Mouse (Mus musculus) stomach, embryonic 15.5 days (tissue): ENCODE data around the gene Btbd35f16. TPM values are rescaled to one million over a fixed set of nuclear protein-coding genes. Genes with fewer than 3 reads are reported as not detected.
"Not testable (repeated sequence)": the region's sequence is repeated elsewhere in the genome, so short reads cannot be mapped to it uniquely, and the experiment has no call there.

ENCODE experiments used
- ATAC-seq: fragments of 200-750 bp; cut with Nextera tagmentation; 2 replicates; pipeline ENCODE4 v1.8.0; 2017; ENCODE audit warnings: low read depth, moderate number of reproducible peaks, moderate TSS enrichment; ENCODE audit not compliant: insufficient read depth, low FRiP score
- H3K27ac ChIP-seq: fragments of 300-500 bp; sonication (generic); 2 replicates; pipeline ENCODE4 v1.5.1; 2015; ENCODE audit warnings: mild to moderate bottlenecking, inconsistent platforms
- H3K27me3 ChIP-seq: fragments of 300-500 bp; sonication (generic); replicated peaks from 2 replicates; pipeline ENCODE4 v1.6.1; 2015; ENCODE audit warnings: inconsistent platforms
- H3K36me3 ChIP-seq: fragments of 300-500 bp; sonication (generic); 2 replicates; pipeline ENCODE4 v1.6.1; 2015; ENCODE audit warnings: inconsistent platforms
- H3K4me1 ChIP-seq: fragments of 300-500 bp; sonication (generic); 2 replicates; pipeline ENCODE4 v1.6.1; 2015; ENCODE audit warnings: inconsistent platforms
- H3K4me2 ChIP-seq: fragments of 300-500 bp; sonication (generic); 2 replicates; pipeline ENCODE4 v1.6.1; 2015; ENCODE audit warnings: mild to moderate bottlenecking, inconsistent platforms
- H3K4me3 ChIP-seq: fragments of 300-500 bp; sonication (generic); replicated peaks from 2 replicates; pipeline ENCODE4 v1.5.1; 2015; ENCODE audit warnings: inconsistent platforms
- H3K9ac ChIP-seq: fragments of 300-500 bp; sonication (generic); 2 replicates; pipeline ENCODE4 v1.6.1; 2015; ENCODE audit warnings: inconsistent platforms
- H3K9me3 ChIP-seq: fragments of 300-500 bp; sonication (generic); 2 replicates; pipeline ENCODE4 v1.6.1; 2016; ENCODE audit warnings: inconsistent platforms
- WGBS: fragments of 180-500 bp; shearing (Covaris S2); methylation state at CpG from one replicate; pipeline ENCODE4 v1.1.7; 2015; 5-methylcytosine and 5-hydroxymethylcytosine counted together
- polyA plus RNA-seq: library from polyadenylated mRNA; unstranded; fragments of >200 nt; fragmentation: Nextera tagmentation; extraction: Ambion mirVana; gene quantifications from 2 replicates; pipeline ENCODE4 v1.2.1, GENCODE M21; 2015

Gene Btbd35f16
- not detected in 2 replicates for polyA plus RNA-seq

GRCm38 (mm10) chrX:3956902-3957301, at the start of gene Btbd35f16:
Gene Btbd35f16, minus strand, starts transcription at chrX:3957002.
- H3K9ac ChIP-seq, H3K36me3 ChIP-seq, H3K4me3 ChIP-seq, ATAC-seq, H3K9me3 ChIP-seq, H3K27ac ChIP-seq, H3K4me2 ChIP-seq, H3K4me1 ChIP-seq, H3K27me3 ChIP-seq: not testable (repeated sequence)
- WGBS = 94% methylated on average over 2 of the region's 3 CpGs

Other genes with a start within 250 kb of the Btbd35f16 start
- not detected in 2 replicates for gene Btbd35f10, start 204.1 kb downstream of the Btbd35f16 start, polyA plus RNA-seq
- gene Btbd35f3, start 80.7 kb upstream of the Btbd35f16 start, polyA plus RNA-seq = not detected in 2 replicates
- not detected in 2 replicates for gene Btbd35f28, start 239.6 kb upstream of the Btbd35f16 start, polyA plus RNA-seq